Mouse (Mus musculus) heart, adult 2 months (tissue): ENCODE measurements at regions not wholly inside any gene's neighbourhood (a gene's known extent, or its start where the extent isn't known, plus 50 kb on each side); places are given as distances from the start of the nearest gene placed in this dataset.

Source experiments
- DNase-seq, 2 experiments: peaks; one replicate each; pipeline ENCODE4 v3.0.0; 2021
- H3K27ac ChIP-seq: fragments of 200-600 bp; 2 replicates; pipeline ENCODE4 v1.8.1; 2022
- H3K27me3 ChIP-seq: fragments of 200-500 bp; 2 replicates; pipeline ENCODE4 v1.6.1; 2012; ENCODE audit warnings: mild to moderate bottlenecking, low read length, inconsistent platforms, mixed read lengths; ENCODE audit not compliant: control insufficient read depth, insufficient read depth
- H3K36me3 ChIP-seq: fragments of 200-500 bp; 2 replicates; pipeline ENCODE4 v1.6.1; 2012; ENCODE audit warnings: low read length, inconsistent platforms; ENCODE audit not compliant: control insufficient read depth, insufficient read depth
- H3K4me1 ChIP-seq: fragments of 200-500 bp; 2 replicates; pipeline ENCODE4 v1.6.1; 2011; ENCODE audit warnings: low read length; ENCODE audit not compliant: control insufficient read depth, insufficient read depth
- H3K4me3 ChIP-seq: fragments of 200-600 bp; 2 replicates; pipeline ENCODE4 v1.8.1; 2022
- H3K79me2 ChIP-seq: fragments of 200-500 bp; replicated peaks from 2 replicates; pipeline ENCODE4 v1.6.1; 2012; ENCODE audit warnings: mild to moderate bottlenecking, inconsistent platforms, low read length, moderate library complexity, mixed read lengths; ENCODE audit not compliant: control insufficient read depth, insufficient read depth
- H3K9ac ChIP-seq: fragments of 200-500 bp; 2 replicates; pipeline ENCODE4 v1.6.1; 2012; ENCODE audit warnings: low read depth, mild to moderate bottlenecking, control low read depth, inconsistent platforms, low read length, mixed read lengths
- CTCF ChIP-seq: fragments of 200-600 bp; IDR thresholded peaks from 2 replicates; pipeline ENCODE4 v1.8.1; 2022; ENCODE audit warnings: antibody characterized with exemption, mild to moderate bottlenecking, moderate library complexity
- EP300 ChIP-seq: fragments of 200-500 bp; IDR thresholded peaks from 2 replicates; pipeline ENCODE4 v1.6.1; 2011; ENCODE audit warnings: low read depth, low read length, control low read depth; ENCODE audit not compliant: insufficient read depth
- POLR2A ChIP-seq: fragments of 200-500 bp; IDR thresholded peaks from 2 replicates; pipeline ENCODE4 v1.6.1; 2011; ENCODE audit warnings: mild to moderate bottlenecking, low read depth, low read length, control low read depth; ENCODE audit not compliant: insufficient read depth
- WGBS: fragments of 180-500 bp; shearing (Covaris S2); methylation state at CpG from one replicate; pipeline ENCODE4 v1.1.7; 2018; 5-methylcytosine and 5-hydroxymethylcytosine counted together
- intact Hi-C: fragments of 180-260 bp; cut with DNase I; formaldehyde crosslinking; loops from one replicate; pipeline ENCODE4 v1.15.1; 2025

DNA sequence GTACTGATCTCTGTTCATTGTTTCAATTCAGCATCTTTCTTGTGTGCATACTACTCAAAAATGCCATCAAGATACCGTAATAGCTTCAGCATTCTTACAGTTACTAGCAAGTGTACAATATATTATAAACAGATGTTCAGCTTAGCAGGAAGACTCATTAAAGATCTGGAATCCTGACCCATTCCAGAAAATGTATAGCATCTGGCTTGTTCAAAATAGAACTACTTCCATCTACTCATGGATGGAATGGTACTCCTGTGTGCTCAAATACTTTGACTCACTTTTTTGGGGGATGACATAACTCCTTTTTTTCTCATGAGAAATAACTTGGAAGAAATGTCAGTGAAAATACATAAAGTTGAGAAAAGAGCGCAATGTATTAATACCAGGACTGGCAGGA lies 291.2 kb upstream of the Manea start:
- Histone ChIP-seq H3K79me2 (no peaks in the 10 kb centered on the region), H3K27me3 (no peaks in the 10 kb centered on the region), H3K27ac (no peak overlapping the region), H3K4me3 (no peak overlapping the region), H3K36me3 (no peaks in the 10 kb centered on the region), H3K4me1 (no peaks in the 10 kb centered on the region), H3K9ac (no peak overlapping the region)
- intact Hi-C loops = no loop called here
- WGBS = 92% methylated on average over 2 of the region's 2 CpGs
- no peak for TF ChIP-seq CTCF
- TF ChIP-seq POLR2A = no peak
- no peak for TF ChIP-seq EP300
- DNase-seq = no peak

- H3K4me1 ChIP-seq = no peaks in the 10 kb centered on the region
- no peaks in the 10 kb centered on the region for H3K79me2 ChIP-seq
- DNase-seq = no peak
- TF ChIP-seq CTCF (no peak), POLR2A (no peak), EP300 (no peak)
- H3K36me3 ChIP-seq = no peaks in the 10 kb centered on the region
- no peak overlapping the region for H3K9ac ChIP-seq
- 46% methylated on average over 1 of the region's 1 CpGs for WGBS
- H3K27me3 ChIP-seq = no peaks in the 10 kb centered on the region
- no peak overlapping the region for H3K4me3 ChIP-seq
- no peak overlapping the region for H3K27ac ChIP-seq
- intact Hi-C loops = no loop called here
Measured at GRCm38 (mm10) chr4:26630553-26631206, 284.0 kb upstream of the Manea start.

GRCm38 (mm10) chr4:26629710-26630109 lies 283.0 kb upstream of the Manea start:
- WGBS = 59% methylated on average over 2 of the region's 2 CpGs
- Histone ChIP-seq H3K36me3 (no peaks in the 10 kb centered on the region), H3K9ac (no peak overlapping the region), H3K79me2 (no peaks in the 10 kb centered on the region), H3K27me3 (no peaks in the 10 kb centered on the region), H3K4me3 (no peak overlapping the region), H3K27ac (no peak overlapping the region), H3K4me1 (no peaks in the 10 kb centered on the region)
- intact Hi-C loops = no loop called here
- no peak for TF ChIP-seq POLR2A
- TF ChIP-seq EP300 = no peak
- no peak for TF ChIP-seq CTCF
- DNase-seq = no peak

DNA sequence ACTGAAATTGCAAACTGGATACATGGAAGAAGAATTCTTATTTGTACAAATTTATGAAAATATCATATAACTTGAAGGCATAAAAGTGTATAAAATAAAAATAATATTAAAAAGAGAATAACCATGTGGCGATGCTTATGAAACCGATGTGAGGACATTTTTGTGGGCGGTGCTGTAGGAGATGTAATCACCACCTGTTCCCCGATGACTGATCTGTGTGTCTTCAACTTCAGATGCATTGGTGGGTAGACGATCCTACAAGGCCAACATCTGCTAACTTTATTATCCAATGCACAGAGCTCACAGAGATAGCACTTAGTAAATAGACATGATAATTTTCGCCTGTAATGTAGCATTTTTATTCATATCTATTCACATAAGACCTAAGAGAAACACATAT lies 281.1 kb upstream of the Manea start:
- Histone ChIP-seq H3K9ac (no peak overlapping the region), H3K27me3 (no peaks in the 10 kb centered on the region), H3K4me3 (no peak overlapping the region), H3K4me1 (no peaks in the 10 kb centered on the region), H3K79me2 (no peaks in the 10 kb centered on the region), H3K27ac (no peak overlapping the region), H3K36me3 (no peaks in the 10 kb centered on the region)
- no peak for TF ChIP-seq POLR2A
- no peak for TF ChIP-seq CTCF
- no peak for TF ChIP-seq EP300
- no peak for DNase-seq
- 74% methylated on average over 6 of the region's 6 CpGs for WGBS
- intact Hi-C loops = no loop called here

DNA sequence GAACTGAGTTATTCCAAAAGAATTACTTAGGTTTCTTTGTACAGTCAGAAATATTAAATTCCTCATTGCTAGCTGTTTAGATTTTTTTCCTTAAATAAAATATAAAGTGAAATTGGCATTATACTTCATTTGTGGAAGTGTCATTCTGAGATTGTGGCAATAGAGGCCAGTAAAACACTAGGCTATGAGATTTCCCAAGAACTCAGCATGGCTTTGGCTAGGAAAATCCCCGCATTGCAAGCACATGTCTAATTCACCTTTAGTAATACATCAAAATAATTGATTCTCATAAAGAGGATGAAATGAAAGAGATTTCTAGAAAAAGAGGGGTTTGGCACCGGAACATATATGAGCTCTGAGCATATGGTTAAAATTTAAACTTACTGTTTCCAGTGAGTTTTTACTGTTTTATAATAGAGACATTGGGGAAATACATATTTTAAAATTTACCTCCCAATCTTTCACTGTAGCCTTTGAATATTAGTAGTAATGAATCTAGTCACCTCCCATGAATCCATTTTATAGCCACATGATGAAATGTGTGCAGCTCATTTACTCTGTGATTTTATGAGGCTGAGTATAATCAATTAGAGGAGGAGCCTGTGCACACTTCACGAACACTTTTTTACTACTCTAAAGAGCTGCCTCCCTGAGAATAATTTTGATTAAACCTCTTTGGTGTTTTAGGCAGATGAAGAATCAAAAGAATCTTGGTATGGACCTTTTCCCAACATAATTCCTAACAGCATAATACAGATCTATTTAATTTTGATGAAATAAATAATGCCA lies 242.6 kb upstream of the Manea start:
- TF ChIP-seq POLR2A = no peak
- no peak for TF ChIP-seq EP300
- TF ChIP-seq CTCF = no peak
- Histone ChIP-seq H3K4me1 (no peaks in the 10 kb centered on the region), H3K4me3 (no peak overlapping the region), H3K36me3 (no peaks in the 10 kb centered on the region), H3K9ac (no peak overlapping the region), H3K79me2 (no peaks in the 10 kb centered on the region), H3K27me3 (no peaks in the 10 kb centered on the region), H3K27ac (no peak overlapping the region)
- no peak for DNase-seq
- intact Hi-C loops = no loop called here
- 76% methylated on average over 3 of the region's 3 CpGs for WGBS

- Histone ChIP-seq H3K27ac (no peak overlapping the region), H3K9ac (no peak overlapping the region), H3K4me1 (no peaks in the 10 kb centered on the region), H3K4me3 (no peak overlapping the region), H3K79me2 (no peaks in the 10 kb centered on the region), H3K27me3 (no peaks in the 10 kb centered on the region), H3K36me3 (no peaks in the 10 kb centered on the region)
- TF ChIP-seq POLR2A (no peak), EP300 (no peak), CTCF (no peak)
- 64% methylated on average over 3 of the region's 3 CpGs for WGBS
- DNase-seq = no peak
- intact Hi-C loops = no loop called here
Measured at GRCm38 (mm10) chr4:26555690-26556089, 209.0 kb upstream of the Manea start.
